Mouse (Mus musculus): Measurements from ENCODE around the gene A2ml1. TPM values are rescaled to one million over a fixed set of nuclear protein-coding genes. Genes with fewer than 3 reads are reported as not detected.

The A2ml1 gene
- polyA plus RNA-seq, 1 experiment = not detected

- TF ChIP-seq POLR2A (IDR thresholded peaks at IDR 0.05; ENCODE audit: borderline replicate concordance, control insufficient read depth, low read depth, low read length) (no peak), CTCF (IDR thresholded peaks at IDR 0.05; ENCODE audit: control insufficient read depth, insufficient read depth, low read length) (no peak)
- 77% methylated on average over 13 of the region's 13 CpGs for WGBS
- no peak overlapping the region for H3K27ac ChIP-seq (ENCODE audit: control insufficient read depth, insufficient read depth, low read depth, low read length, poor library complexity)
- no peaks in the 10 kb centered on the region for H3K4me1 ChIP-seq (ENCODE audit: control insufficient read depth, insufficient read depth, low read length)
- H3K4me3 ChIP-seq (replicated peaks; ENCODE audit: control insufficient read depth, low read depth, low read length) = no peak overlapping the region
Measured at GRCm38 (mm10) chr6:128543226-128543625, 38.2 kb downstream of the A2ml1 start.

- WGBS = 90% methylated on average over 2 of the region's 2 CpGs
- H3K4me3 ChIP-seq (replicated peaks; ENCODE audit: control insufficient read depth, low read depth, low read length) = no peak overlapping the region
- TF ChIP-seq CTCF (IDR thresholded peaks at IDR 0.05; ENCODE audit: control insufficient read depth, insufficient read depth, low read length) (no peak), POLR2A (IDR thresholded peaks at IDR 0.05; ENCODE audit: borderline replicate concordance, control insufficient read depth, low read depth, low read length) (no peak)
- H3K27ac ChIP-seq (ENCODE audit: control insufficient read depth, insufficient read depth, low read depth, low read length, poor library complexity) = no peak overlapping the region
- no peaks in the 10 kb centered on the region for H3K4me1 ChIP-seq (ENCODE audit: control insufficient read depth, insufficient read depth, low read length)
Measured at GRCm38 (mm10) chr6:128535250-128535649, 46.2 kb downstream of the A2ml1 start.

GRCm38 (mm10) chr6:128533296-128533695 lies 48.1 kb downstream of the A2ml1 start:
- Histone ChIP-seq H3K27ac (ENCODE audit: control insufficient read depth, insufficient read depth, low read depth, low read length, poor library complexity) (no peak overlapping the region), H3K4me1 (ENCODE audit: control insufficient read depth, insufficient read depth, low read length) (no peaks in the 10 kb centered on the region), H3K4me3 (replicated peaks; ENCODE audit: control insufficient read depth, low read depth, low read length) (no peak overlapping the region)
- TF ChIP-seq POLR2A (IDR thresholded peaks at IDR 0.05; ENCODE audit: borderline replicate concordance, control insufficient read depth, low read depth, low read length) (no peak), CTCF (IDR thresholded peaks at IDR 0.05; ENCODE audit: control insufficient read depth, insufficient read depth, low read length) (no peak)
- WGBS = 79% methylated on average over 6 of the region's 6 CpGs

- Histone ChIP-seq H3K4me3 (replicated peaks; ENCODE audit: control insufficient read depth, low read depth, low read length) (no peak overlapping the region), H3K27ac (ENCODE audit: control insufficient read depth, insufficient read depth, low read depth, low read length, poor library complexity) (no peak overlapping the region), H3K4me1 (ENCODE audit: control insufficient read depth, insufficient read depth, low read length) (no peaks in the 10 kb centered on the region)
- TF ChIP-seq CTCF (IDR thresholded peaks at IDR 0.05; ENCODE audit: control insufficient read depth, insufficient read depth, low read length) = no peak
- no peak for TF ChIP-seq POLR2A (IDR thresholded peaks at IDR 0.05; ENCODE audit: borderline replicate concordance, control insufficient read depth, low read depth, low read length)
- 71% methylated on average over 9 of the region's 9 CpGs for WGBS
Measured at GRCm38 (mm10) chr6:128532701-128533100, 48.7 kb downstream of the A2ml1 start.

GRCm38 (mm10) chr6:128528491-128528890 lies 52.9 kb downstream of the A2ml1 start:
- whole genome bisulfite sequencing = 81% methylated on average over 4 of the region's 4 CpGs

GRCm38 (mm10) chr6:128527110-128527509 lies 54.3 kb downstream of the A2ml1 start:
- WGBS = 9% methylated on average over 1 of the region's 1 CpGs
- no peak for TF ChIP-seq CTCF (IDR thresholded peaks at IDR 0.05; ENCODE audit: control insufficient read depth, insufficient read depth, low read length)
- Histone ChIP-seq H3K4me3 (replicated peaks; ENCODE audit: control insufficient read depth, low read depth, low read length) (no peak overlapping the region), H3K27ac (ENCODE audit: control insufficient read depth, insufficient read depth, low read depth, low read length, poor library complexity) (no peak overlapping the region), H3K4me1 (ENCODE audit: control insufficient read depth, insufficient read depth, low read length) (no peaks in the 10 kb centered on the region)

More at GRCm38 (mm10) chr6:128528491-128528890, 52.9 kb downstream of the A2ml1 start:
- Histone ChIP-seq H3K4me3 (replicated peaks; ENCODE audit: control insufficient read depth, low read depth, low read length) (no peak overlapping the region), H3K4me1 (ENCODE audit: control insufficient read depth, insufficient read depth, low read length) (no peaks in the 10 kb centered on the region), H3K27ac (ENCODE audit: control insufficient read depth, insufficient read depth, low read depth, low read length, poor library complexity) (no peak overlapping the region)
- no peak for TF ChIP-seq POLR2A (IDR thresholded peaks at IDR 0.05; ENCODE audit: borderline replicate concordance, control insufficient read depth, low read depth, low read length)

- TF ChIP-seq CTCF (IDR thresholded peaks at IDR 0.05; ENCODE audit: control insufficient read depth, insufficient read depth, low read length) (no peak), POLR2A (IDR thresholded peaks at IDR 0.05; ENCODE audit: borderline replicate concordance, control insufficient read depth, low read depth, low read length) (no peak)
- Histone ChIP-seq H3K4me3 (replicated peaks; ENCODE audit: control insufficient read depth, low read depth, low read length) (no peak within 1 kb of the TSS), H3K4me1 (ENCODE audit: control insufficient read depth, insufficient read depth, low read length) (no peaks in the 10 kb centered on the region), H3K27ac (ENCODE audit: control insufficient read depth, insufficient read depth, low read depth, low read length, poor library complexity) (no peak within 1 kb of the TSS)
- WGBS = 76% methylated on average over 4 of the region's 4 CpGs
Measured at GRCm38 (mm10) chr6:128526601-128527000, 54.8 kb downstream of the A2ml1 start, which contains the start of gene Pzp. Pzp (minus strand) TSS chr6:128526720.

- 77% methylated on average over 4 of the region's 4 CpGs for whole genome bisulfite sequencing
- Histone ChIP-seq H3K4me3 (replicated peaks; ENCODE audit: control insufficient read depth, low read depth, low read length) (no peak overlapping the region), H3K27ac (ENCODE audit: control insufficient read depth, insufficient read depth, low read depth, low read length, poor library complexity) (no peak overlapping the region), H3K4me1 (ENCODE audit: control insufficient read depth, insufficient read depth, low read length) (no peaks in the 10 kb centered on the region)
- no peak for TF ChIP-seq CTCF (IDR thresholded peaks at IDR 0.05; ENCODE audit: control insufficient read depth, insufficient read depth, low read length)
- no peak for TF ChIP-seq POLR2A (IDR thresholded peaks at IDR 0.05; ENCODE audit: borderline replicate concordance, control insufficient read depth, low read depth, low read length)
Measured at GRCm38 (mm10) chr6:128525801-128526200, 55.6 kb downstream of the A2ml1 start.

GRCm38 (mm10) chr6:128523360-128523759 lies 58.0 kb downstream of the A2ml1 start:
- WGBS = 89% methylated on average over 3 of the region's 3 CpGs
- no peak for TF ChIP-seq CTCF (IDR thresholded peaks at IDR 0.05; ENCODE audit: control insufficient read depth, insufficient read depth, low read length)
- TF ChIP-seq POLR2A (IDR thresholded peaks at IDR 0.05; ENCODE audit: borderline replicate concordance, control insufficient read depth, low read depth, low read length) = no peak
- Histone ChIP-seq H3K4me1 (ENCODE audit: control insufficient read depth, insufficient read depth, low read length) (no peaks in the 10 kb centered on the region), H3K27ac (ENCODE audit: control insufficient read depth, insufficient read depth, low read depth, low read length, poor library complexity) (no peak overlapping the region), H3K4me3 (replicated peaks; ENCODE audit: control insufficient read depth, low read depth, low read length) (no peak overlapping the region)
